ENCODE assay signal across 24 mouse cellular contexts in genomic region chrX:141276397-141276796, GRCm38 (mm10).
A peak's percentile ranks its signal among the peaks of the same experiment; 100 is the strongest.
DNase-seq lines count a peak whose midpoint lies in the region; ATAC-seq and TF ChIP-seq lines count a peak whose summit lies in the region.
"Had no signal": no experiment of that assay in that cellular context is flagged by ENCODE, and none has a peak within 500 bp of the region (broad histone marks: within the 10 kb centered on the region; RNA-seq: fewer than 3 reads in every experiment).

No protein-coding gene starts in this region.

- TF ChIP-seq CTCF in liver, postnatal 0 days (IDR thresholded peaks at IDR 0.05; ENCODE audit: low read depth): no peak

- no peak overlapping the region for H3K4me3 ChIP-seq in midbrain, embryonic 14.5 days (replicated peaks; ENCODE audit: low read depth, low read length)
- no peak overlapping the region for H3K4me3 ChIP-seq in liver, postnatal 0 days (ENCODE audit: low read depth, low read length)
- H3K4me3 ChIP-seq: embryonic facial prominence, embryonic 10.5 days; forebrain, embryonic 13.5 days; heart, adult 2 months; heart, embryonic 15.5 days; hindbrain, embryonic 10.5 days; hindbrain, embryonic 15.5 days had no signal

- no peak overlapping the region for H3K9ac ChIP-seq in midbrain, embryonic 14.5 days (replicated peaks; ENCODE audit: low read length)
- no peak overlapping the region for H3K9ac ChIP-seq in liver, postnatal 0 days (replicated peaks)
- H3K9ac ChIP-seq: forebrain, embryonic 13.5 days; heart, embryonic 15.5 days; hindbrain, embryonic 15.5 days had no signal

- DNase-seq in 416B (ENCODE audit: low read depth): peak; percentile 13
- peak; percentile 49 for DNase-seq in ES-CJ7 (ENCODE audit: low read depth, low spot score)
- DNase-seq in MEL-GATA-1-ER (ENCODE audit: extremely low read depth, low read depth): peak; percentile 2
- peak; percentile 1 for DNase-seq in forelimb bud, embryonic 11.5 days (ENCODE audit: low read depth, low spot score)
- no peak for DNase-seq in midbrain, embryonic 14.5 days
- no peak for DNase-seq in layer of hippocampus, adult 9-10 months (ENCODE audit: low spot score)
- no peak for DNase-seq in adrenal gland, adult 2 months
- DNase-seq in liver, postnatal 0 days: no peak
- DNase-seq: adrenal gland, postnatal 14 days; B cell, adult 2 months; cerebellum, adult 11-12 months; cerebellum, adult 9-10 months; cerebellum, postnatal 25 days; gastrocnemius, postnatal 14 days; heart, adult 2 months; kidney, adult 11 months had no signal

- no peaks in the 10 kb centered on the region for H3K36me3 ChIP-seq in midbrain, embryonic 14.5 days (ENCODE audit: control insufficient read depth, insufficient read depth, low read length)
- H3K36me3 ChIP-seq in liver, postnatal 0 days (replicated peaks; ENCODE audit: insufficient read depth, low read length): no peaks in the 10 kb centered on the region
- H3K36me3 ChIP-seq: embryonic facial prominence, embryonic 10.5 days; heart, embryonic 15.5 days; hindbrain, embryonic 10.5 days; hindbrain, embryonic 15.5 days had no signal

- TF ChIP-seq EP300 in liver, postnatal 0 days (IDR thresholded peaks at IDR 0.05; ENCODE audit: low read depth): no peak

- no peaks in the 10 kb centered on the region for H3K4me1 ChIP-seq in midbrain, embryonic 14.5 days (ENCODE audit: control insufficient read depth, insufficient read depth, low read length)
- no peaks in the 10 kb centered on the region for H3K4me1 ChIP-seq in liver, postnatal 0 days (ENCODE audit: insufficient read depth)
- H3K4me1 ChIP-seq: embryonic facial prominence, embryonic 10.5 days; forebrain, embryonic 13.5 days; heart, embryonic 15.5 days; hindbrain, embryonic 10.5 days; hindbrain, embryonic 15.5 days had no signal

- no peak overlapping the region for H3K4me2 ChIP-seq in midbrain, embryonic 14.5 days (ENCODE audit: low read length)
- H3K4me2 ChIP-seq in liver, postnatal 0 days (ENCODE audit: low read depth, low read length): no peak overlapping the region
- H3K4me2 ChIP-seq: forebrain, embryonic 13.5 days; heart, embryonic 11.5 days; heart, embryonic 15.5 days; hindbrain, embryonic 15.5 days had no signal

- 88% methylated on average over 2 of the region's 2 CpGs for WGBS in midbrain, embryonic 14.5 days
- WGBS in liver, postnatal 0 days (ENCODE audit: insufficient replicate concordance): 78% methylated on average over 2 of the region's 2 CpGs

- H3K27me3 ChIP-seq in midbrain, embryonic 14.5 days (ENCODE audit: control insufficient read depth, insufficient read depth, low read length): no peaks in the 10 kb centered on the region
- H3K27me3 ChIP-seq in liver, postnatal 0 days (ENCODE audit: insufficient read depth, low read length): no peaks in the 10 kb centered on the region
- H3K27me3 ChIP-seq: forebrain, embryonic 13.5 days; heart, embryonic 15.5 days; hindbrain, embryonic 15.5 days had no signal

- no peak overlapping the region for H3K27ac ChIP-seq in midbrain, embryonic 14.5 days (replicated peaks; ENCODE audit: low read depth, low read length)
- no peak overlapping the region for H3K27ac ChIP-seq in liver, postnatal 0 days (ENCODE audit: low read depth)
- H3K27ac ChIP-seq: embryonic facial prominence, embryonic 10.5 days; forebrain, embryonic 13.5 days; heart, adult 2 months; heart, embryonic 15.5 days; hindbrain, embryonic 10.5 days; hindbrain, embryonic 15.5 days had no signal

- ATAC-seq in midbrain, embryonic 14.5 days (ENCODE audit: low FRiP score, low TSS enrichment): no peak
- no peak for ATAC-seq in liver, postnatal 0 days
- ATAC-seq: CD4-positive, CD25-positive, alpha-beta regulatory T cell, adult 4 months; forebrain, embryonic 13.5 days; Patski had no signal

- no peaks in the 10 kb centered on the region for H3K9me3 ChIP-seq in midbrain, embryonic 14.5 days (ENCODE audit: control insufficient read depth, low read length)
- H3K9me3 ChIP-seq in liver, postnatal 0 days (ENCODE audit: low read length): no peaks in the 10 kb centered on the region
- H3K9me3 ChIP-seq: embryonic facial prominence, embryonic 10.5 days; forebrain, embryonic 13.5 days; heart, embryonic 15.5 days; hindbrain, embryonic 10.5 days; hindbrain, embryonic 15.5 days had no signal

Comparison
In these comparisons a context has a peak if more than half of its experiments do, and no peak if none do; other contexts are left out.
1. DNase-seq: peak in 416B (single experiment), ES-CJ7 (single experiment), MEL-GATA-1-ER (single experiment) and forelimb bud, embryonic 11.5 days (single experiment); none in midbrain, embryonic 14.5 days (single experiment), layer of hippocampus, adult 9-10 months (single experiment), adrenal gland, adult 2 months (single experiment) and liver, postnatal 0 days (single experiment).